Mouse (Mus musculus): Measurements from ENCODE around the gene Grxcr1.

- TF ChIP-seq CTCF (IDR thresholded peaks at IDR 0.05; ENCODE audit: low read depth) (no peak), EP300 (IDR thresholded peaks at IDR 0.05; ENCODE audit: low read depth) (no peak)
Measured at GRCm38 (mm10) chr5:68011569-68011968, 20.1 kb upstream of the Grxcr1 start.
